Mouse (Mus musculus) hindbrain, embryonic 14.5 days (tissue): ENCODE measurements around the gene Fbxl12. TPM values are rescaled to one million over a fixed set of nuclear protein-coding genes. Genes with fewer than 3 reads are reported as not detected.
A peak's percentile ranks its signal among the peaks of the same experiment; 100 is the strongest.
"Not testable (repeated sequence)": the region's sequence is repeated elsewhere in the genome, so short reads cannot be mapped to it uniquely, and the experiment has no call there.

Source experiments
- ATAC-seq: fragments of 200-750 bp; cut with Nextera tagmentation; 2 replicates; pipeline ENCODE4 v1.8.0; 2017; ENCODE audit warnings: moderate number of reproducible peaks, mild to moderate bottlenecking, moderate TSS enrichment, moderate library complexity; ENCODE audit not compliant: low FRiP score
- DNase-seq: peaks from one replicate; pipeline ENCODE4 v3.0.0-alpha.2; 2015; ENCODE audit warnings: low spot score
- H3K27ac ChIP-seq: fragments of 300-500 bp; sonication (generic); 2 replicates; pipeline ENCODE4 v1.5.1; 2014; ENCODE audit warnings: mild to moderate bottlenecking, moderate library complexity
- H3K27me3 ChIP-seq: fragments of 300-500 bp; sonication (generic); 2 replicates; pipeline ENCODE4 v1.6.1; 2014; ENCODE audit warnings: mild to moderate bottlenecking, low read length, mixed read lengths; ENCODE audit not compliant: control insufficient read depth, insufficient read depth
- H3K36me3 ChIP-seq: fragments of 300-500 bp; sonication (generic); replicated peaks from 2 replicates; pipeline ENCODE4 v1.6.1; 2014; ENCODE audit not compliant: control insufficient read depth, insufficient read depth
- H3K4me1 ChIP-seq: fragments of 300-500 bp; sonication (generic); replicated peaks from 2 replicates; pipeline ENCODE4 v1.6.1; 2014; ENCODE audit warnings: antibody characterized with exemption, low read length, mixed read lengths; ENCODE audit not compliant: control insufficient read depth, insufficient read depth
- H3K4me2 ChIP-seq: fragments of 300-500 bp; sonication (generic); replicated peaks from 2 replicates; pipeline ENCODE4 v1.6.1; 2014; ENCODE audit warnings: mild to moderate bottlenecking, moderate library complexity
- H3K4me3 ChIP-seq: fragments of 300-500 bp; sonication (generic); replicated peaks from 2 replicates; pipeline ENCODE4 v1.5.1; 2014; ENCODE audit warnings: mild to moderate bottlenecking, low read length
- H3K9ac ChIP-seq: fragments of 300-500 bp; sonication (generic); 2 replicates; pipeline ENCODE4 v1.6.1; 2014
- H3K9me3 ChIP-seq: fragments of 300-500 bp; sonication (generic); 2 replicates; pipeline ENCODE4 v1.6.1; 2016; ENCODE audit warnings: low read length; ENCODE audit not compliant: control insufficient read depth
- WGBS: fragments of 180-500 bp; shearing (Covaris S2); extraction: QIAGEN DNeasy Blood & Tissue Kit; methylation state at CpG from one replicate; pipeline ENCODE4 v1.1.7; 2014; 5-methylcytosine and 5-hydroxymethylcytosine counted together
- polyA plus RNA-seq: library from polyadenylated mRNA; unstranded; fragments of >200 nt; fragmentation: Nextera tagmentation; extraction: Ambion mirVana; gene quantifications from 2 replicates; pipeline ENCODE4 v1.2.1, GENCODE M21; 2014

Gene Fbxl12
- polyA plus RNA-seq, 1 experiment from 2014 or later = 10.2 TPM

DNA sequence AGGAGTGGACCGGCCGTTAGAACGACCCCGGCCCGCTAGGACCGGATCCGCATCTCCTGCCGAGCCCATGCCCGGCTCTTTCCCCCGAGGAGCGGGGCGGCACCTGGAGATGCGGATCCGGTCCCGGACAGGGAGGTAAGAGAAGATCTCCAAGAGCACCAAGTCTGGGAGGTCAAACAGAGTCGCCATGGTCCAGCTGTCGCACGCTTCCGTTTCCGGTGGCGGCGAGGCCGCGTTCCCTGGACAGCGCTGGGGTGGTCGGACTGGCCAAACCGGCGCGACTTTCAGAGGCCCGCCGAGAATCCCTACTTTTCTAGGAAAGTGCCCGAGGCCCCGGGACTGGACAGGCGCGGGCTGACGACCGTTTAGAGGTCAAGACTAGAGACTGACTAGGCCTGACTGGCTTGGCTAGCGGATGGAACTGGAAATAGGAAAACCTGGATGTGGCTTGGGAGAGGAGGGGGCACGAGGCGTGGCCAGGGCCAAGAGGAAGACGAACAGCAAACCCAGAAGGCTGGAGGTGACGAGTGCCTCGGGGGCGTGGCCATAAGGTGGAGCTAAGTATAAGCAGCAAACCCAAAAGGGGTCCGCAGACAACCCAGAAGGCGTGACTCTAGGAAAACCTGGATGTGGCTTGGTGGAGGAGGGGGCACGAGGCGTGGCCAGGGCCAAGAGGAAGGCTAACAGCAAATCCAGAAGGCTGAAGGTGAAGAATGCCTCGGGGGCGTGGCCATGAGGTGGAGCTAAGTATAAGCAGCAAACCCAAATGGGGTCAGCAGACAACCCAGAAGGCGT lies 2.3 kb downstream of the Fbxl12 start, which contains the start of gene Ubl5:
Gene Ubl5 (plus strand): TSS at position 778 of the 795 bp plus-strand sequence.
- ATAC-seq (peak; percentile 91), DNase-seq (peak; percentile 90)
- peaks cover 23% of the 10 kb centered on the region for H3K4me1 ChIP-seq
- H3K4me2 ChIP-seq = peak within 1 kb of the TSS; percentile 98
- peak within 1 kb of the TSS; percentile 89 for H3K27ac ChIP-seq
- peak within 1 kb of the TSS; percentile 79 for H3K4me3 ChIP-seq
- no peaks in the 10 kb centered on the region for H3K27me3 ChIP-seq
- peak within 1 kb of the TSS; percentile 84 for H3K9ac ChIP-seq
- no peaks in the 10 kb centered on the region for H3K9me3 ChIP-seq
- WGBS = under 1% methylated on average over 50 of the region's 51 CpGs
- peaks cover 37% of the 10 kb centered on the region for H3K36me3 ChIP-seq

DNA sequence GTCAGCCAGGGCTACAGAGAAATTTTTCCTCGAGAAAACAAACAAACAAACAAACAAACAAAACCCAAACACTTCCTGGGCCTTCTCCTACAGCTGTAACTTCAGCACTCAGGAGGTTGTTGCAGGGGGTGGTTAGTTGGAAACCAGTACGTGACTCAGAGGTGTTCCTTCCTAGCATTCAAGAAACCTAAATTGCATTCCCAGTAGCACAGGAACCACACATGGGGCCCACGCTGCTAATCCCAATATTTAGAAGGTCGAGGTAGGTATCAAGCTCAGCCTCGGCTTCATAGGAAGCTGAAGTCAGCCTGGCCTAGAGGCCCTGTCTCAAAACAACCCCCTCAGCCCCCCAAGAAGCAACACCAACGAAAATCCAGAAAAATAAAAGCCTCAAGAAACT lies 3.1 kb downstream of the Fbxl12 start:
- Histone ChIP-seq H3K4me3 (peak overlapping the region; percentile 79), H3K4me2 (peak overlapping the region; percentile 98), H3K4me1 (peaks cover 23% of the 10 kb centered on the region), H3K9ac (peak overlapping the region; percentile 84), H3K36me3 (peaks cover 33% of the 10 kb centered on the region), H3K9me3 (no peaks in the 10 kb centered on the region), H3K27ac (no peak overlapping the region), H3K27me3 (no peaks in the 10 kb centered on the region)
- ATAC-seq (no peak), DNase-seq (no peak)
- WGBS = 36% methylated on average over 6 of the region's 6 CpGs

DNA sequence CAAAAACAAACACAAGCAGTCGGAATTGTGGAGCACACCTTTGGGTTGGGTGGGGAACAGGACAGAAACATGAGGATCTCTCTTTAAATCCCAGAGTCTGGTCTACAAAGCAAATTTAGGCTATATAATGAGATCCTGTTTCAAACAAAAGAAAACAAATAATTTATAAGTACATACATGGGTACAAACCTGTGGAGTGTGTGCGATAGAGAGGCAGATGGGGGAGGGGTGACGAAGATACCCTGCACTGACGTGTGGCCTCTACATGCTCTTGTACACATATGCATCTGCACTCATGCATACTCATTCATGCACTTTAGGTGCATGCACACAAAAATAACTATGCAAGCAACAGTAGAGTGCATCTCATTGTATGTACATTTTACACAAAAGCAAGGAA lies 5.1 kb downstream of the Fbxl12 start:
- Histone ChIP-seq H3K27ac (no peak overlapping the region), H3K36me3 (peaks cover 26% of the 10 kb centered on the region), H3K9ac (no peak overlapping the region), H3K4me2 (no peak overlapping the region), H3K9me3 (no peaks in the 10 kb centered on the region), H3K4me3 (no peak overlapping the region), H3K4me1 (peaks cover 13% of the 10 kb centered on the region), H3K27me3 (no peaks in the 10 kb centered on the region)
- 91% methylated on average over 4 of the region's 4 CpGs for WGBS
- ATAC-seq (no peak), DNase-seq (no peak)

DNA sequence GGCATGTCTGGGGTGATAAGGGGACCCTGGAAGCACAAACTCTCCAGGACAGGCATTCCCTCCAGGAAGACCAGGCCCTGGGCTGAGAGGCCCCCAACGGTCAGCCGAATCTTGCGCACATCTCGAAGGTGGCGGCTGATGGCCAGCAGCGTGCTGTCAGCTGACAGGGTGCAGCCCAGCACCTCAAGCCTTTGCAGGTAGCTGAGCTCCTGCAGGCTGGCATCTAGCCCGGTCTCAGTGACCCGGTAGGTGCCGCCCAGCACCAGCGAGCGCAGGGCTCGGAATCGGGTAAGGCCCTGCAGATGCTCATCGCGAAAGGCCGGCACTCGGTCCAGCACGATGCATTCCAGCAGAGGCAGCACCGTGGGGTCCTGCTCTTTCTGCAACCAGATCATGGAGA lies 6.0 kb downstream of the Fbxl12 start:
- no peak overlapping the region for H3K4me2 ChIP-seq
- peaks cover 13% of the 10 kb centered on the region for H3K4me1 ChIP-seq
- DNase-seq (no peak), ATAC-seq (no peak)
- H3K27me3 ChIP-seq = no peaks in the 10 kb centered on the region
- WGBS = 95% methylated on average over 19 of the region's 19 CpGs
- no peaks in the 10 kb centered on the region for H3K9me3 ChIP-seq
- no peak overlapping the region for H3K4me3 ChIP-seq
- H3K27ac ChIP-seq = no peak overlapping the region
- H3K36me3 ChIP-seq = peaks cover 26% of the 10 kb centered on the region
- no peak overlapping the region for H3K9ac ChIP-seq

DNA sequence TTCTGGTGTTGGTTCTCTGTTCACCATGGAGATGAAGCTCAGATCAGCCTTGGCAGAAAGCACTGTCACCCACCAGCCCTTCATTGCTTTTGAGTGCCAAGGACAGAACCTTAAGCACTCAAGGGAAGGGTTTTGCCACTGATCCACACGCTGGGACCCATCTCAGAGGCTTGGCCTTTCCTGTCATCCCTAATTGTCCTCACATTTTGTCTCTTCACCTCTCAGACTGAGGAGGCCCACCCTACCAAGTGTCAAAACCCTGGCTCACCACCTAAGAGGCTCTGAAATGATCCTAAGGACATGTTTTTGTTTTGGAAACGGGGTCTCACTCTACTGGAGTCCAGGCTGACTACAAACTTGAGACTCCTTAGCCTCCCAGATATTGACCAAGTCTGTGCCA lies 7.8 kb downstream of the Fbxl12 start:
- peaks cover 26% of the 10 kb centered on the region for H3K36me3 ChIP-seq
- H3K27me3 ChIP-seq = no peaks in the 10 kb centered on the region
- DNase-seq = no peak
- no peaks in the 10 kb centered on the region for H3K9me3 ChIP-seq
- no peak overlapping the region for H3K4me3 ChIP-seq
- no peak overlapping the region for H3K4me2 ChIP-seq
- no peak overlapping the region for H3K9ac ChIP-seq
- no peak for ATAC-seq
- WGBS = 85% methylated on average over 2 of the region's 2 CpGs
- H3K27ac ChIP-seq = no peak overlapping the region
- peaks cover 12% of the 10 kb centered on the region for H3K4me1 ChIP-seq

DNA sequence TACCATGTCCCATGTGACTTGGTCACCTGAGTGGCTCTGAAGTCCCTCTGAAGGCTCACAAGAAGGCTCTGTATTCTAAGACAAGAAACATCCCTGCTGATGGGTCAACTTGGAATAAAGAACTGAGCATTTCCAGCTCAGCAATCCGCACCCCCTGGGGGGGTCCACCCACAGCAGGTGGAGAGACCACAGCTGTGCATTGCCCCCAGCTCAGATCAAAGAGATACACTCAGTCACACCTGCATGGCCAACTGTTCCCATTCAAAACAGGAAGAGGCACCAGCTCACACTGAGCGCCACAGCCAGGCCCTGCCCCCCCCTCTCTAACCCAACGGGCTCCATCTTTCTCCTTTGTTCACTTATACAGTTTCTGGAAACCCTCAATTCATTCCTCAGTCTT lies 8.3 kb downstream of the Fbxl12 start:
- no peak overlapping the region for H3K4me2 ChIP-seq
- H3K9me3 ChIP-seq = no peaks in the 10 kb centered on the region
- no peak overlapping the region for H3K27ac ChIP-seq
- peaks cover 26% of the 10 kb centered on the region for H3K36me3 ChIP-seq
- peak; percentile 35; the same call in 1 of the 2 replicates for ATAC-seq
- no peaks in the 10 kb centered on the region for H3K27me3 ChIP-seq
- 77% methylated on average over 3 of the region's 3 CpGs for WGBS
- no peak overlapping the region for H3K9ac ChIP-seq
- no peak overlapping the region for H3K4me3 ChIP-seq
- no peak for DNase-seq
- H3K4me1 ChIP-seq = peaks cover 6% of the 10 kb centered on the region

DNA sequence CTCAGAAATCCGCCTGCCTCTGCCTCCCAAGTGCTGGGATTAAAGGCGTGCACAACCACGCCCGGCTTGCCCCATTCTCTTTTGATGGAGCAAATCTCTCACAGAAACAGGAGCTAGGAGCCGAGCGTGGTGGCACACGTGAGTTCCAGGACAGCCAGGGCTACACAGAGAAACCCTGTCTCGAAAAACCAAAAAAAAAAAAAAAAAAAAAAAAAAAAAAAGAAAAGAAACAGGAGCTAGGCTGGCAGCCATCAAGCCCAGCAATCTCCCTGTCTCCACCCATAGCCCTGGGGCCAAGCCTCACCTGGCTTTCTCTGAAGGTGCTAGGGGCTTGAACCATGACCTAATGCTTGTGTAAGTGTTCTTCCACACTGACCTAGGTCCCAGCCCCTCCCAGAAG lies 8.9 kb downstream of the Fbxl12 start:
- not testable (repeated sequence) for H3K27ac ChIP-seq, H3K4me1 ChIP-seq, H3K27me3 ChIP-seq, DNase-seq, ATAC-seq, H3K4me3 ChIP-seq, H3K4me2 ChIP-seq, H3K9ac ChIP-seq, H3K9me3 ChIP-seq
- 86% methylated on average over 8 of the region's 8 CpGs for WGBS
- peaks cover 26% of the 10 kb centered on the region for H3K36me3 ChIP-seq

DNA sequence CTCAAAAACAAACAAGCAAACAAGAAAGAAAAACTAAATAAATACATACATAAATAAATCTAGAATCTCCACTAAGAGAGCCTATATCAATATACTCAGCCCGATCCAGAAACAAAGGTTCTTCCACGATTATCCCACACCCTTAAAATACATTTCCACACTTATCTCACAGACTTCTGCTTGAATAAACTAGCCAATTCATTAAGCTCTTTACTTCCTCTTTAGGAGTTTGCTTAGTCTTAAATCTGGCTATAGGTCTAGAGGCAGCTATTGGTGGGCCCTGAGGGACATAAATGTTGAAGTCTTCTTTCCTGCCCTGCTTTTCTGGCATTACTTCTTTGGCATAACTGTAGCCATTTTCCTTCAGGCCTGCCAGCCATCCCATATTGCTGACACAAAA lies 13.2 kb downstream of the Fbxl12 start:
- DNase-seq (no peak), ATAC-seq (no peak)
- H3K9ac ChIP-seq = no peak overlapping the region
- H3K27me3 ChIP-seq = no peaks in the 10 kb centered on the region
- H3K4me2 ChIP-seq = no peak overlapping the region
- H3K27ac ChIP-seq = no peak overlapping the region
- H3K4me3 ChIP-seq = no peak overlapping the region
- no peaks in the 10 kb centered on the region for H3K9me3 ChIP-seq
- WGBS = 95% methylated on average over 2 of the region's 2 CpGs
- H3K36me3 ChIP-seq = 0 out of 2 replicates have a peak, but pooled peaks cover 3% of the 10 kb centered on the region
- no peaks in the 10 kb centered on the region for H3K4me1 ChIP-seq

DNA sequence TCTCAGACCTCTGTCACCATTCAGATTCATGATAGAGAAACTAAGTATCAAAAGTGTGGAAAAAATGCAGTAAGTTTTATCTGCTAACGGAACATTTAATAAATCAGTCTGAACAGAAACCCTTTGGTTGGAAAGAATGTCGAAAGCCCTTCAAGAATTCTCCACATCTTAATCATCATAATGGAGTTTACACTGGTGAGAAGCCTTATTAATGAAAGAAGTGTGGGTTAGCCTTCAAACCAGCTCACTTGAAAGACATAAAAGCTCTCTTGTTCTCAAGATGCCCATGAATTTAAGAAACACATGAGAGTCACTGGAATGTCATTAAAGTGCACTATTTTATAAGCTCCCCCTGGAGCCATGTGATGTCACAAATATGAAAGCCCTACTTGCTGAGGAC lies 27.9 kb downstream of the Fbxl12 start:
- Histone ChIP-seq H3K4me2 (no peak overlapping the region), H3K27me3 (no peaks in the 10 kb centered on the region), H3K9ac (no peak overlapping the region), H3K36me3 (peaks cover 13% of the 10 kb centered on the region; the same call in 1 of the 2 replicates), H3K9me3 (no peaks in the 10 kb centered on the region), H3K4me1 (no peaks in the 10 kb centered on the region), H3K27ac (no peak overlapping the region), H3K4me3 (no peak overlapping the region)
- DNase-seq (no peak), ATAC-seq (no peak)
- 97% methylated on average over 2 of the region's 2 CpGs for WGBS
